Mouse (Mus musculus) lung, postnatal 4 days (tissue): ENCODE measurements at regions not wholly inside any gene's neighbourhood (a gene's known extent, or its start where the extent isn't known, plus 50 kb on each side); places are given as distances from the start of the nearest gene placed in this dataset.

Experiments used
- DNase-seq, 2 experiments: peaks; one replicate each; pipeline ENCODE4 v3.0.0; 2021

GRCm38 (mm10) chr14:68224152-68224551 lies 1069.9 kb downstream of the Synb start:
- DNase-seq, result no peak

GRCm38 (mm10) chr14:68219025-68219595 lies 1075.0 kb downstream of the Synb start:
- no peak for DNase-seq

- no peak for DNase-seq
Measured at GRCm38 (mm10) chr14:68218471-68218870, 1075.6 kb downstream of the Synb start.

- DNase-seq, result no peak
Measured at GRCm38 (mm10) chr14:68217986-68218385, 1076.1 kb downstream of the Synb start.

GRCm38 (mm10) chr14:68213879-68214278 lies 1080.2 kb downstream of the Synb start:
- no peak for DNase-seq

GRCm38 (mm10) chr14:68198802-68199201 lies 1095.3 kb downstream of the Synb start:
- DNase-seq, result no peak

GRCm38 (mm10) chr14:68197470-68197800 lies 1096.7 kb downstream of the Synb start:
- DNase-seq, result no peak

GRCm38 (mm10) chr14:68196762-68197469 lies 1097.2 kb downstream of the Synb start:
- no peak for DNase-seq

GRCm38 (mm10) chr14:68196201-68196600 lies 1097.9 kb downstream of the Synb start:
- no peak for DNase-seq

GRCm38 (mm10) chr14:68189876-68190275 lies 1104.2 kb downstream of the Synb start:
- DNase-seq, result no peak

GRCm38 (mm10) chr14:68188325-68188724 lies 1105.8 kb downstream of the Synb start:
- no peak for DNase-seq

GRCm38 (mm10) chr14:68182606-68183005 lies 1111.5 kb downstream of the Synb start:
- no peak for DNase-seq

GRCm38 (mm10) chr14:68181168-68181567 lies 1112.9 kb downstream of the Synb start:
- no peak for DNase-seq
